Mouse (Mus musculus) cortical plate, adult 2 months (tissue): ENCODE results near the gene Wdr6. TPM values are rescaled to one million over a fixed set of nuclear protein-coding genes. Genes with fewer than 3 reads are reported as not detected.
"Not testable (repeated sequence)": the region's sequence is repeated elsewhere in the genome, so short reads cannot be mapped to it uniquely, and the experiment has no call there.

Experiments
- H3K27ac ChIP-seq: fragments of 200-500 bp; 2 replicates; pipeline ENCODE4 v1.5.1; 2012; ENCODE audit warnings: low read length, control low read depth, inconsistent platforms; ENCODE audit not compliant: insufficient read depth
- H3K4me1 ChIP-seq: fragments of 200-500 bp; 2 replicates; pipeline ENCODE4 v1.6.1; 2011; ENCODE audit warnings: low read length; ENCODE audit not compliant: control insufficient read depth, insufficient read depth
- H3K4me3 ChIP-seq: fragments of 200-500 bp; 2 replicates; pipeline ENCODE4 v1.5.1; 2011; ENCODE audit warnings: mild to moderate bottlenecking, low read length, control low read depth; ENCODE audit not compliant: insufficient read depth
- CTCF ChIP-seq: fragments of 200-500 bp; IDR thresholded peaks from 2 replicates; pipeline ENCODE4 v1.5.1; 2011; ENCODE audit warnings: mild to moderate bottlenecking, control low read depth, low read length; ENCODE audit not compliant: insufficient read depth; ENCODE audit errors: extremely low read depth
- POLR2A ChIP-seq: fragments of 200-500 bp; IDR thresholded peaks from 2 replicates; pipeline ENCODE4 v1.6.1; 2011; ENCODE audit warnings: mild to moderate bottlenecking, low read length, control low read depth; ENCODE audit not compliant: insufficient read depth; ENCODE audit errors: extremely low read depth
- polyA plus RNA-seq: library from polyadenylated mRNA; depleted of rRNA; stranded (reverse); fragments of >200 nt; gene quantifications from 2 replicates; pipeline ENCODE4 v1.2.3, GENCODE M21; 2012; rRNA removed

Wdr6 gene
- polyA plus RNA-seq: 70.9 and 74.9 TPM in 2 replicates

GRCm38 (mm10) chr9:108578545-108579343 lies at the start of gene Wdr6:
Wdr6 (minus strand) TSS chr9:108578739.
- peak within 1 kb of the TSS; percentile 82 for H3K4me3 ChIP-seq
- no peak for TF ChIP-seq CTCF
- peak; percentile 83; the same call in 1 of the 2 replicates for TF ChIP-seq POLR2A
- H3K4me1 ChIP-seq: no peaks in the 10 kb centered on the region; the same call in none of the 2 replicates
- H3K27ac ChIP-seq: peak within 1 kb of the TSS; percentile 74

- TF ChIP-seq POLR2A (no peak), CTCF (no peak)
- no peak overlapping the region for H3K4me3 ChIP-seq
- H3K27ac ChIP-seq: no peak overlapping the region
- H3K4me1 ChIP-seq: no peaks in the 10 kb centered on the region
These were observed 49.6 kb upstream of the Wdr6 start for GRCm38 (mm10) chr9:108628141-108628540.

GRCm38 (mm10) chr9:108626498-108626897 lies 48.0 kb upstream of the Wdr6 start:
- H3K27ac ChIP-seq: no peak overlapping the region
- H3K4me1 ChIP-seq: no peaks in the 10 kb centered on the region
- TF ChIP-seq POLR2A: no peak
- TF ChIP-seq CTCF: no peak
- no peak overlapping the region for H3K4me3 ChIP-seq

GRCm38 (mm10) chr9:108617301-108617700 lies 38.8 kb upstream of the Wdr6 start:
- TF ChIP-seq CTCF: no peak
- no peak for TF ChIP-seq POLR2A
- Histone ChIP-seq H3K27ac (no peak overlapping the region), H3K4me3 (no peak overlapping the region)

GRCm38 (mm10) chr9:108611488-108611887 lies 32.9 kb upstream of the Wdr6 start:
- no peak for TF ChIP-seq POLR2A
- Histone ChIP-seq H3K4me1 (no peaks in the 10 kb centered on the region; the same call in 1 of the 2 replicates), H3K4me3 (no peak overlapping the region), H3K27ac (no peak overlapping the region)

More at GRCm38 (mm10) chr9:108617301-108617700, 38.8 kb upstream of the Wdr6 start:
- H3K4me1 ChIP-seq: no peaks in the 10 kb centered on the region

- Histone ChIP-seq H3K27ac (no peak overlapping the region), H3K4me3 (no peak overlapping the region), H3K4me1 (no peaks in the 10 kb centered on the region; the same call in 1 of the 2 replicates)
- TF ChIP-seq POLR2A: no peak
- TF ChIP-seq CTCF: no peak
These were observed 30.4 kb upstream of the Wdr6 start for GRCm38 (mm10) chr9:108608889-108609288.

GRCm38 (mm10) chr9:108607929-108608328 lies 29.4 kb upstream of the Wdr6 start:
- not testable (repeated sequence) for H3K4me3 ChIP-seq, H3K27ac ChIP-seq, H3K4me1 ChIP-seq

- Histone ChIP-seq H3K4me3 (no peak overlapping the region), H3K27ac (no peak overlapping the region), H3K4me1 (no peaks in the 10 kb centered on the region; the same call in 1 of the 2 replicates)
- no peak for TF ChIP-seq CTCF
- no peak for TF ChIP-seq POLR2A
These were observed 23.4 kb upstream of the Wdr6 start for GRCm38 (mm10) chr9:108601986-108602385.

GRCm38 (mm10) chr9:108600011-108600410 lies 21.5 kb upstream of the Wdr6 start:
- Histone ChIP-seq H3K27ac (no peak overlapping the region), H3K4me1 (peaks cover 2% of the 10 kb centered on the region; the same call in 1 of the 2 replicates), H3K4me3 (no peak overlapping the region)
- no peak for TF ChIP-seq POLR2A
- no peak for TF ChIP-seq CTCF

- Histone ChIP-seq H3K27ac (no peak overlapping the region), H3K4me3 (no peak overlapping the region), H3K4me1 (peaks cover 2% of the 10 kb centered on the region; the same call in 1 of the 2 replicates)
- TF ChIP-seq POLR2A: no peak
These were observed 20.6 kb upstream of the Wdr6 start for GRCm38 (mm10) chr9:108599021-108599566.
